Mouse (Mus musculus) common myeloid progenitor, adult 5-6 weeks (primary cell): Measurements from ENCODE around the gene Fancc. TPM values are rescaled to one million over a fixed set of nuclear protein-coding genes. Genes with fewer than 3 reads are reported as not detected.

Experiments
- ATAC-seq: replicated peaks from 2 replicates; pipeline ENCODE4 v1.8.0; 2016; ENCODE audit warnings: low read depth, mild to moderate bottlenecking, moderate TSS enrichment, inconsistent platforms; ENCODE audit not compliant: poor library complexity, severe bottlenecking
- total RNA-seq: library from RNA; stranded (forward); fragments of 200-1000, 187-1606 nt; gene quantifications from 2 replicates; pipeline ENCODE4 v1.2.3, GENCODE M21; 2017

Gene Fancc
- total RNA-seq, 1 experiment from 2014 or later = 19.0 TPM

- no peak for ATAC-seq
Observed at GRCm38 (mm10) chr13:63520110-63520509, 23.0 kb upstream of the Fancc start.

- no peak for ATAC-seq
Observed at GRCm38 (mm10) chr13:63516535-63516934, 19.5 kb upstream of the Fancc start.

GRCm38 (mm10) chr13:63515542-63515941 lies 18.5 kb upstream of the Fancc start:
- ATAC-seq = no peak

- no peak for ATAC-seq
Observed at GRCm38 (mm10) chr13:63514931-63515360, 17.9 kb upstream of the Fancc start.

- ATAC-seq = no peak
Observed at GRCm38 (mm10) chr13:63513374-63514098, 16.5 kb upstream of the Fancc start.

- no peak for ATAC-seq
Observed at GRCm38 (mm10) chr13:63512411-63512810, 15.3 kb upstream of the Fancc start.

- no peak for ATAC-seq
Observed at GRCm38 (mm10) chr13:63507821-63508220, 10.7 kb upstream of the Fancc start.

- no peak for ATAC-seq
Observed at GRCm38 (mm10) chr13:63507001-63507556, 10.0 kb upstream of the Fancc start.

GRCm38 (mm10) chr13:63506364-63506763 lies 9.3 kb upstream of the Fancc start:
- ATAC-seq = no peak

GRCm38 (mm10) chr13:63502391-63502790 lies 5.3 kb upstream of the Fancc start:
- ATAC-seq = no peak

- ATAC-seq = no peak
Observed at GRCm38 (mm10) chr13:63499489-63499888, 2.4 kb upstream of the Fancc start.

- ATAC-seq = no peak
Observed at GRCm38 (mm10) chr13:63487707-63488042, 9.4 kb downstream of the Fancc start.

- no peak for ATAC-seq
Observed at GRCm38 (mm10) chr13:63486791-63487706, 10.0 kb downstream of the Fancc start.

- ATAC-seq = no peak
Observed at GRCm38 (mm10) chr13:63475356-63475755, 21.7 kb downstream of the Fancc start.

GRCm38 (mm10) chr13:63452898-63453297 lies 44.2 kb downstream of the Fancc start:
- ATAC-seq = no peak

- ATAC-seq = no peak
Observed at GRCm38 (mm10) chr13:63451140-63451539, 45.9 kb downstream of the Fancc start.

- ATAC-seq = no peak
Observed at GRCm38 (mm10) chr13:63445419-63445818, 51.7 kb downstream of the Fancc start.

- no peak for ATAC-seq
Observed at GRCm38 (mm10) chr13:63432759-63433158, 64.3 kb downstream of the Fancc start.

GRCm38 (mm10) chr13:63431857-63432191 lies 65.3 kb downstream of the Fancc start:
- no peak for ATAC-seq

GRCm38 (mm10) chr13:63431030-63431856 lies 65.8 kb downstream of the Fancc start:
- peak; percentile 87 for ATAC-seq
